Mouse (Mus musculus) bone marrow, adult 2 months (tissue): ENCODE measurements around the gene Exoc3l4.

Experiments
- CTCF ChIP-seq: fragments of 200-500 bp; IDR thresholded peaks from 2 replicates; pipeline ENCODE4 v1.5.1; 2011; ENCODE audit warnings: low read length, control low read depth; ENCODE audit not compliant: control insufficient read depth, insufficient read depth
- POLR2A ChIP-seq: fragments of 200-500 bp; IDR thresholded peaks from 2 replicates; pipeline ENCODE4 v1.6.1; 2011; ENCODE audit warnings: low read depth, mild to moderate bottlenecking, control low read depth, low read length, borderline replicate concordance; ENCODE audit not compliant: control insufficient read depth

DNA sequence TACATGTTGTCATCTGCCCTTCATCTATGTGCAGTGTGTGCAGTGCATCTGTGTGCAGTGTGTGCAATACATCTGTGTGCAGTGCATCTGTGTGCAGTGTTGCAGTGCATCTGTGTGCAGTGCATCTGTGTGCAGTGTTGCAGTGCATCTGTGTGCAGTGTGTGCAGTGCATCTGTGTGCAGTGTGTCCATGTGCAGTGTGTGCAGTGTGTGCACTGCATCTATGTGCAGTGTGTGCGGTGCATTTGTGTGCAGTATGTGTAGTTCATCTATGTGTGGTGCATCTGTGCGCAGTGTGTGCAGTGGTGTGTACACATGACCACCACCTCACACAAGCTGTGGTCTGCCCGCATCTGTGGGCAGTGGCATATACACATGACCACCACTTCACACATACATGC lies 49.6 kb downstream of the Exoc3l4 start:
- TF ChIP-seq CTCF (no peak), POLR2A (no peak)
